Mouse (Mus musculus): ENCODE results near the gene Rab11fip4.

The Rab11fip4 gene

GRCm38 (mm10) chr11:79614880-79615279 lies 23.9 kb downstream of the Rab11fip4 start:
- no peak for DNase-seq

GRCm38 (mm10) chr11:79615871-79616270 lies 24.9 kb downstream of the Rab11fip4 start:
- no peak for DNase-seq

GRCm38 (mm10) chr11:79617991-79618390 lies 27.0 kb downstream of the Rab11fip4 start:
- no peak for DNase-seq

GRCm38 (mm10) chr11:79623029-79623428 lies 32.0 kb downstream of the Rab11fip4 start:
- DNase-seq = no peak

GRCm38 (mm10) chr11:79624801-79625302 lies 33.8 kb downstream of the Rab11fip4 start:
- peak; percentile 75 for DNase-seq

GRCm38 (mm10) chr11:79628716-79629115 lies 37.7 kb downstream of the Rab11fip4 start:
- DNase-seq = no peak

GRCm38 (mm10) chr11:79629752-79630374 lies 38.9 kb downstream of the Rab11fip4 start:
- no peak for DNase-seq

GRCm38 (mm10) chr11:79630521-79630920 lies 39.5 kb downstream of the Rab11fip4 start:
- DNase-seq = no peak

GRCm38 (mm10) chr11:79633366-79633765 lies 42.4 kb downstream of the Rab11fip4 start:
- DNase-seq = no peak

- no peak for DNase-seq
Observed at GRCm38 (mm10) chr11:79635661-79636449, 44.8 kb downstream of the Rab11fip4 start.

- no peak for DNase-seq
Observed at GRCm38 (mm10) chr11:79636481-79636880, 45.5 kb downstream of the Rab11fip4 start.

- DNase-seq = no peak
Observed at GRCm38 (mm10) chr11:79638691-79639090, 47.7 kb downstream of the Rab11fip4 start.

GRCm38 (mm10) chr11:79640940-79641733 lies 50.1 kb downstream of the Rab11fip4 start:
- DNase-seq = no peak

GRCm38 (mm10) chr11:79643730-79644129 lies 52.7 kb downstream of the Rab11fip4 start:
- DNase-seq = no peak

- no peak for DNase-seq
Observed at GRCm38 (mm10) chr11:79644717-79645191, 53.7 kb downstream of the Rab11fip4 start.

GRCm38 (mm10) chr11:79646026-79646425 lies 55.0 kb downstream of the Rab11fip4 start:
- DNase-seq = no peak

GRCm38 (mm10) chr11:79646467-79647070 lies 55.6 kb downstream of the Rab11fip4 start:
- DNase-seq = peak; percentile 88

- no peak for DNase-seq
Observed at GRCm38 (mm10) chr11:79647071-79647501, 56.1 kb downstream of the Rab11fip4 start.

- no peak for DNase-seq
Observed at GRCm38 (mm10) chr11:79650359-79650835, 59.4 kb downstream of the Rab11fip4 start.

- DNase-seq = no peak
Observed at GRCm38 (mm10) chr11:79652257-79652656, 61.2 kb downstream of the Rab11fip4 start.

- no peak for DNase-seq
Observed at GRCm38 (mm10) chr11:79652921-79653575, 62.0 kb downstream of the Rab11fip4 start.

- no peak for DNase-seq
Observed at GRCm38 (mm10) chr11:79654407-79654831, 63.4 kb downstream of the Rab11fip4 start.

All from retina, postnatal 1 day (tissue).